Mouse (Mus musculus): Measurements from ENCODE around the gene Arhgef12.

The Arhgef12 gene

DNA sequence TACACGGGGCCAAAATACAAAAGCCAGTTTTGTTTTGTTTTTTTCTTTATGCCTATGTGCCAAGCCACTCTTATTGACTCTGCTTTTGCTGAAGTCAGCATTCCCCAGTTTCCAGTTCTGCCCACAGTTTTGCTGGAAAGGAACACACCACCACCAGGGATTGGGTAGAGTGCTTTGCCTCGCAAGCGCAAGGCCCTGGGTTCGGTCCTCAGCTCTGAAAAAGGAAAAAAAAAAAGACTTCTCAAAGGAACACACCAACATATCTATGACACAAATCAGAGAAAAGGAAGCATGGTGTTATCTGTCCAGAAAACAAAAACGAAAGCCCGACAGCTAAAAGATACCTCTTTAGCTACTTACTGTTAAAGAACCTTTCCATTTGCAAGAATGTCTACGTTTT is 2.1 kb upstream of the Arhgef12 start:
- no peak for DNase-seq (ENCODE audit: low spot score in 2 of 2)

DNA sequence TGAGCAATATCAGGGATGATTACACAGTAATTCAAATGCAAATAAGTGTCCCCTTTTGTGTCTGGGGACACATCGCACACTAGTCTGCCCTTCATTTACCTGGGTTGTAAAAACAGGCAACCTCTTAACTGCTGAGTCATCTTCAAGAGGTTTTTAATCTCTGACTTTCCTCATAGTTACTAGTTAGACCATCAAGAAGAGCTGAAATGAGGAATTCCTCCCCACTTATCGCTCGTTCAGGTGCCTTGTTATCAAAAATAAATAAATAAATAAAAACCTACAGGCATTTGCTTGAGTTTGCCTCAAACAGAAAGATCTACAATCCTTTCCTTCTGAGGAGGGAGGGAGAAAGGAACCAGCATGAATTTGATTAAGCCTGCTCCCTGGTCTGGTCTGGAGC is 1.7 kb upstream of the Arhgef12 start:
- no peak for DNase-seq (ENCODE audit: low spot score in 2 of 2)

DNA sequence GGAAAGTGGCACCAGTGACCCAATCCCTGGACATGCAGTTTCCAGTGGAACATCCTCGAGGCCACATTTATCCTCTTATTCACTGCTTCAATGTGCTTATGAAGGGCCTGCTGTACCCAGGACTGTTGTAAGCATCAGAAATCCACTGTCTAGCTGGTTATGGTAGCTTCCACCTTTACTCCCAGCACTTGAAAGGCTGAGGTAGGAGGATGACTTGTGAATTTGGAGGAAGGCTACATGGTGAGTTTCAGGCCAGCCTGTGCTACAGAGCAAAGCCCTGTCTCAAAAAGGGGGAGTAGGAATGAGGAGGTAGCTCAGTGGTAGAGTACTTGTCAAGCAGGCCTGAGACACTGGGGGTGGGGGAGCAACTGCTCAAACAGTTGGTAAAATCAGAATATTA is 1.0 kb upstream of the Arhgef12 start:
- no peak for DNase-seq (ENCODE audit: low spot score in 2 of 2)

DNA sequence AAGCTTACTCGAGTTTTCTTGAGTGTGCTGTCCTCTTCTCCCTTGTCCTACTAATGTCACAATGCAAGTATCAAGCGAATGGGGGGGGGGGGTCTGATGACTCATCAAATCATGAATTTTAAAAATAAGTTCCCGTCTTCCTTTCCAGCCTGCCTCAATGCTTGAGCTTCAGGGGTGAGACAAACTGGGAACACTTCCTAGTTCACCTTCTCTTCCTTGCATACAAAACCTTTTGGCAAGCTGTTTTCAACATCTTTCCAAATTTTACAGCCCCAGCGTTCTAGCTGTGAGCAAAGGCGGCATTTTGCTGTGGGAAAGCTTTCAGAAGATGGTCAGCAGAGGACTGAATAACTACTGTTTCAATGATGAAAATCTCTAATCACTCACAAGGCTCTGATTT is 516 bp upstream of the Arhgef12 start:
- DNase-seq (ENCODE audit: low spot score in 2 of 2): no peak

DNA sequence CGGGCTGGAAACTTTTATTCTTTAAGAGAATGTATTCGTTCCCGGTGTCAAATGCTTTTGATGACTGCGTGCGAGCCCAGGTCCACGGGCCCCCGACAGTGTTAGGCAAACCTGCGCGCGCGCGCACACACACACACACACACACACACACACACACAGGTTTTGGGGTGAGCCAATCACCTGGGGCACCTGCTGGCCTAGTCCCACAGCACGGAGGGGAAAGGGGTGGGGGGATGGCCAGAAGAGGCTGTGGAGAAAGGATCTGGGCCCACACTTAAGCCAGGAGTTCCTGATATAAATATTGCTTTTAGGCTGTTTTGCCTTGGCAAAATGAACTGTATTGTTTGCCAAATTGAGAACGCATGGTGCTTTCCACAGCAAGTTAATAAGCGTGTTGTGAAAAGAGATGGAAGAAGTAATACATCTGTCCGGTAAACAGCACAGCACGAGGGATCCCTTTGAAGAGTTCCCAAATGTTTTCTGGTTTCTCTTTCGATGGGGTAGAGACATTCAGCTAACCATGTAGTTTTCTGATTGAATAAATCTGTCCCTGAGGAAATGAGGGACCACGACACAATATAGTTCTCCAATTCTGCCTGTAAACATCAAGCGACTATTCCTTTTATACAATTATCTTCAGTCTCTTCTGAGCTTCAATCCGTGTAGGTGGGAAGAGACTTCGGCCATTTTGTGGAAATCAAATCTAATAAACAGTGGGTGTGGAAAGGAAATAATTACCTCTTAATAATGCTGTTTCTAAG is 433 bp downstream of the Arhgef12 start:
- no peak for DNase-seq (ENCODE audit: low spot score in 2 of 2)

DNA sequence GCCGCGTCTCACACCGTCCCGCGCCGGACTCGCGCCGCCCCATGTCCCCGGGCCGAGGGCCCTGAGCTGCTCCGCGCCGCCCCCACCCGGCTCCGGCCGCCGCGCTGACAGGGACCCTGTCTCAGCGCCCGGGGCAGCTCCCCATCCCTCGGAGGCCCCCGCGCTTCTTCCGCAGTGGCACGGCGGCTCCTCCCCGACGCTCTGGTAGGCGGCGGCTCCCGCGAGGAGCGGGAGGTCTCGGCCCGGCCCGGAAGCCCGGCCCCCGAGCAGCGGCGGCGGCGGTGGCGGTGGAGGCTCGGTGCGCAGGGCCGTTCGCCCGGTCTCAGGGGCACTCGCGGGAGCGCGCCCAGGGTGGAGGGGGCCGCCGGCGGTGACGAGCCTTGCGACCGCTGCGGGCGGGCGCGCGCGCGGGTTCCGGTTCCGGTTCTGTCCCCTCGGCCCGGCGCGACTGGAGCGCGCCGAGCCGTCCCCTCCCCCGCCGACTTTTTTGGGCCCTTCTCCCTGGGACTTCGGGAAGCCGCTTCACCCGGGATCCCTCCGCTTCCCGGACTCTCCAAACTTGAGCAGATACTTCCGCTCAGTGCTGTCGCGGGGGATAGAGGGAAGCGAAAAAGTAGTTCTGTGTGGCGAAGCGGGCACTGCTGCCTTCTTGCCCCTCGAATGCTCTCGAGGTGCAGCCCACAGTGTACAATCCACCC is 1.2 kb downstream of the Arhgef12 start:
- peak; percentile 87 to 92 for DNase-seq (ENCODE audit: low spot score in 2 of 2)

DNA sequence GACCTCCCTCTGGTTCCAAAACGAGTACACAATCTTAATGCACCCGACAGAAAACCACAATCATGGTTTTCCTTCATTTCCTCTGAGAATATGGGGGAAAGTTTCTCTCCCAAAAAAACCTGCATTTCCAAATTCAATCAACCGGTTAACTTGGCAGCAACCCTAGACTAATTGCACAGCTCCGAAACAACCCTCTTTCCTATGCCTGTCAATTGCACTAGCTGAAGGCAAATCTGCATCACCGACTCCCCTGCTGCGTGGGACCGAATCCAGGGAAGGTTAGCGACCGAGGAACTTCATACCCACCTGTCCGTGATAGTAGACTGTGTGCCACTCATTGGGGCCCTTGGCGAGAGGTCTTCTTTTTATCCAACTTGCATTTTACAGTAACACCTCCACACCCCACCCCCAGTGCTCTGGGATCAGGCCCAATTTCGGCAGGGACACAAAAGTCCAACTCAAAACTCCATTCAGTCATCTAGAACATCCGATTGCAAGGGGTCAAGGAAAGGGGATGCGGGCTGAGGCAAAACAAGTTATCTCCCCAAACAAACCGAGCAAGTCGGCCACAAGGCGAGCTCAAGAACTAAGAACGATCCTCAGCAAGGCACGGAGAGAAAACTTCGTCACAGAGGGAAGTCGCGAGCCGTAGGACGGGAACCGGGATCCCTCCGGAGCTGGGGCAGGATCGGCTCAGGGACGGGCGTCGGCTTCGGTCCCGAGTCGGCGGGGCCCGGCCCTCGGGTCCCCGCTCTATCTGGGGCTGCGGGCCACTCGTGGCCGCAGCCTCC is 2.0 kb downstream of the Arhgef12 start:
- peak in 1 of 2 experiments; percentile 20 for DNase-seq (ENCODE audit: low spot score in 2 of 2)

DNA sequence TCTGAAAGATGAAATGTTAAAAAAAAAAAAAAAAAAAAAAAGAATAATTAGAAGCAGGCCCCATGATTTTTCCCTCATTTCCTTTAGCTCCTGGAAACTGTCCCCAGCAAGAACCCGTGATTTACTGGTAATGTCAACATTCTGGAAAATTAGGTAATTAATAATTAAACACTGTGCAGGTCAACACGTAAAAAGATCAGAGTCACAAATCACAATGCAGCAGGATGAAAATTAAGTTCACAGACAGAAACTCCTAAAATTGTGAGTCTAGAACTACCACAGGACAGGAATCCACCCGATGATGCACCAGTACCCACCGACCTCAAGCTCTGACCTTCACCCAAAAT is 2.5 kb downstream of the Arhgef12 start:
- DNase-seq (ENCODE audit: low spot score in 2 of 2): no peak

DNA sequence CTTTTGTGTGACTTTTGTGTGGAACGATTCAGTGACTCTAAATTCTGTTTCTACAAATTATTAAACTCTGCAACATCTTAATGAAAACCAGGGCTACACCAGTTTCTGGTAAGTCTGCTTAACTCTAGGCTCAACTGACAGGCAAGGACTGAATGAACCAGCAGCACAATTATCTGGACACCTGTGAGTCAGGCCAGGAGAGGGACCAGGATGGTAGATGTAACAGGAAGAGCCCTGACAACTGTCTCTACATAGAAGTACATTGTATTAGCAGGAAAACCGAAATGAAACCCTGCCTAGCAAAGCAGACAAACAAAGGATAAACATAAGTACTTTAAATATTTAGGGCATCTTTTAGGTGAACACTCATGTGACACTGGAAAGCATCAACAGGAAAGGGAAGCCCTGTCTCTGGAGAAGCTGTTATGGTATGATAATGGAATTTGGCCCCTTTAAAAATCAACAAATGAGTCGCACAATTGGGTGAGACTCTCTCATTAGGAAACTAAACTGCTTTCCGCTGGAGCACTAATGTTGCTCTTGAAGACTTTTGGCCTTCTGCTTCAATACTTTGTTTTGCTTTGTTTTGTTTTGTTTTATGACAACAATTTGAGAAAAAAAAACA is 3.3 kb downstream of the Arhgef12 start:
- no peak for DNase-seq (ENCODE audit: low spot score in 2 of 2)

DNA sequence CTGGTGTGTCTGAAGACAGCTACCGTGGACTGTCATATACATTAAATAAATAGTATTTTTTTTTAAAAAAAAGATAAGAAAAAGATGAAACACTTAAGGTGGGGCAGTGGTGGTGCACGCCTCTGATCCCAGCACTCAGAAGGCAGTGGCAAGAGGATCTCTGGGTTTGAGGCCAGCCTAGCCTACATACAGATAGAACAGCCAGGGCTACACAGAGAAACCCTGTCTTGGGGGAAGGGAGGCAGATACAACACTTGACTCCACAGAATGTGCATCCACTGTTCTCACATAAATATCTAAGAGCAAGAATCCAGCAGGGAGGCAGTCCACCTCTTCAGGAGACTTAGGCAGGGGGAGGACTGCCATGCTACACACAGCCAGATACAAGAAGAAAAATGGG is 4.1 kb downstream of the Arhgef12 start:
- DNase-seq (ENCODE audit: low spot score in 2 of 2): no peak

DNA sequence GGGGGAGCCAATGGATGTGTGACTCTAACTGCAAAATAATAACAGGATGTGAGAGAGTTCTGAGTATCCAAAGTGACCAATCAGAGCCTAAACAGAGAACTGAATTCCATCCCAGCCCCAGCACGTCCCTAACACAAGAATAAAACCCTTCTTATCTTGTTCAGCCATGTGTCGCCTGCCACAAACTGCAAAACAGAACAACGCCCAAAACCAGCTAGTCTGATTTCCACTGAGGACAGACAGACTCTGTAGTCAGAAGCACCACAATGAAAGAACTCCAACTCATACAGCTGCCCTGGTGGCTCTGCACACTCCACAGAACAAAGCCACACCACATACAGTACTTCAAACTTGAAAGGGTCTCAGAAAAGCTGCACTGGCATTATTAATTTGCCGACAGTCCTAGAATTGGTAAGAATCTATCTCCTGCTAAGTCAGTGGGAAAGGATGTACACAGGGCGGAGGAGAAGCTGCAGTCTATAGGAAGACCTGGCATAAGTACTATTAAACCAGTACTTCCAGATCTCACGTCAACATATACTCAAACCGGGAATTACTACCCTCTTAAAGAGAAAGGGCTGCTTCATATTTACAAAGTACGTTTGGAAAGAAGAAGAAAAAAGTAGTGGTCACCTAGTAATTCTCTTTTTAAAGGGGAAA is 5.0 kb downstream of the Arhgef12 start:
- no peak for DNase-seq (ENCODE audit: low spot score in 2 of 2)

DNA sequence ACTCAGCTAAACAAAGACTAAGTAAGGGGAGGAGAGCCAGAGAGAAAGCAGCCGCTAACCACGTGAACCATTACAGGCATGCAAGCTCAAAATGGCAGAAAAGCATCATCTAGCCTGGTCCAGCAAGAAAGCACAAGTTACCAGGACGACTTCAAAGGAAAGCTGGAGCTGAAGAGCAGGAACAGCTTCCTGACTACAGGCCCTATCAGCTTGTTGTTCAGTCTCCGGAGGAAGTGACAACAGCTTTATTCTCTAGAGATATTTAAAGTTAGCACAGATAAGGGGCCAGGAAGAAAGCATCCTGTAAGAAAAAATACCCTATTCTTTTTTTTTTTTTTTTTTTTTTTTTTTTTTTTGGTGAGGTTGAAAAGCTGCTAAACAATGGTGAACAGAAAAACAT is 8.1 kb downstream of the Arhgef12 start:
- DNase-seq (ENCODE audit: low spot score in 2 of 2): no peak

DNA sequence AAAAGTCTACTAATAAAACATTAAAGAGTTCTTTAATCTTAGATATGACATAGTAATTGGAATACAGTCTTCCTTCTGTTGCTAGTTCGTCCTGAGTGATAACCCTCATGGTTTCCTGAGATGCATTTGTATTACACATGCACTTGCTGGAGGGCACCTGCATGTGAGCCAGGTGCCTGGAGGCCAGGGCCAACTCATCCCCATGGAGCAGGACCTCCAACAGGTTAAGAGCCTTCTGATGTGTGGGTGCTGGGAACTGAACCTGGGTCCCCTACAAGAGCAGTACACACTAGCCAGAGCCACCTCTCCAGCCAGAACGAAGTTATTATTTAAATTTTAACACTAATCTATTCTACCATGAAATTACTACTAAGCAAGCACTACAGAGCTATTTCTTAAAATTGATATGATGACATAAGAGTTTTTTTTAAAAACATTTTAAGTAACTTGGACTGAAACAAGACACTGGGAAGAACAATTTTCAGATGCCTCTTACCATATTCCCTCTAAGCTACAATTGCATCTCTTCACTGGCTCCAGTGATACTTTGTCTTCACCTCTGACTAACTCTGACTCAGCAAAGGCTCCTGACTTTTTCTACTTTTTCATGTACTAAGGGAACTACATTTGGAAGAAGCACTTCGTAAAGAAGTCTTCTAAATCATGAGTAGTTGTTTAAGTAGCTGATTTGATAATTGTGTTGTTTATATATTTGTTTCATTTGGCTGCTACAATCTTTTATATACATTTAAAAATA is 9.1 kb downstream of the Arhgef12 start:
- DNase-seq (ENCODE audit: low spot score in 2 of 2): no peak

DNA sequence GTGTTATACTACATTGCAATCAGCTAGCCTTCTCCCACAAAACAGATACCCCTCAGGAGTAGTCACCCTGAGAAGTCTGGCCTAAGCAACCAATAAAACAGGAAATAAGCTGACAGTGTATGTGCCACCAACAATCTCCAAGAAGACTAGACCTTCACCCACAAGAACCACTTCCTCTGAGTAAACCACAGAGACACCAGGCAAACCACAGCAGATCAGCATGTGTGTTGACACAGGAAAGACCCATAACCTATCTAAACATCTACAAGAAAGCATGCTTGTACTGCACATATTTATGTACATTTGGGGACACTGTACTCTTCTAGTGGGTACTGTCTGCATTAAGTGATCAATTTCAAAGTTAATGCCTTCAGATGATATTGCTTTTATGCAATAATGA is 10.7 kb downstream of the Arhgef12 start:
- no peak for DNase-seq (ENCODE audit: low spot score in 2 of 2)

DNA sequence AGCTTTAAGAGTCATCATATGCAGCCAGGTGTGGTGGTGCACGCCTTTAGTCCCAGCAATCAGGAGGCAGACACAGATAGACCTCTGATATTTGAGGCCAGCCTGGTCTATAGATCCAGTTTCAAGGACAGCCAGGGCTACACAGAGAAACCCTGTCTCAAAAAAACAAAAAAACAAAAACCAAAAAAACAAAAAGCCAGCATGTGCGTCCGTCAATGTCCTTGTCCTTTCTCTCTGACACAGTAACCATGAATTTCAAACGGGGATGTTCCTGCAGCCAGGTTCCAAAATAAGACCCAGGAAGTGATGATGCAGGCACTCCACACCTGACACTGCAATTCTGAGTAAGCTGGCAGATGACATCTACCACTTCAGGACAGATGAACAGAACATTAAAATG is 12.2 kb downstream of the Arhgef12 start:
- no peak for DNase-seq (ENCODE audit: low spot score in 2 of 2)

DNA sequence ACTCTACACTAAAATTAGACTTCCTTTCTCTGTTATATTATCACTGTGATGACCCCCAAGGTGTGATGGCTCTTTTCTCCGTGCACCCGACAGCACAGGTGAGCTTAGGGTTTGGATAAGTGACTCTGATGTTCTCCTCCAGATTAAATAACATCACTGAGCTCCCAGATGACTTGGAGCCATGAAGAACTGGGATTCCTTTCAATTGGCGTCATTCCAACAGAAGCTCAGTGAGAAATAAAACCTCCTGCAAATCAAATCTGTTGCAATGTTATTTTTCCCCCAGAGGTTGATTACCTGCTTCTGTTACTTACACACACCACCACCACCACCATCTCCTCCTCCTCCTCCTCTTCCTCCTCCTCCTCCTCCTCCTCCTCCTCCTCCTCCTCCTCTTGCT is 13.2 kb downstream of the Arhgef12 start:
- DNase-seq (ENCODE audit: low spot score in 2 of 2): no peak

DNA sequence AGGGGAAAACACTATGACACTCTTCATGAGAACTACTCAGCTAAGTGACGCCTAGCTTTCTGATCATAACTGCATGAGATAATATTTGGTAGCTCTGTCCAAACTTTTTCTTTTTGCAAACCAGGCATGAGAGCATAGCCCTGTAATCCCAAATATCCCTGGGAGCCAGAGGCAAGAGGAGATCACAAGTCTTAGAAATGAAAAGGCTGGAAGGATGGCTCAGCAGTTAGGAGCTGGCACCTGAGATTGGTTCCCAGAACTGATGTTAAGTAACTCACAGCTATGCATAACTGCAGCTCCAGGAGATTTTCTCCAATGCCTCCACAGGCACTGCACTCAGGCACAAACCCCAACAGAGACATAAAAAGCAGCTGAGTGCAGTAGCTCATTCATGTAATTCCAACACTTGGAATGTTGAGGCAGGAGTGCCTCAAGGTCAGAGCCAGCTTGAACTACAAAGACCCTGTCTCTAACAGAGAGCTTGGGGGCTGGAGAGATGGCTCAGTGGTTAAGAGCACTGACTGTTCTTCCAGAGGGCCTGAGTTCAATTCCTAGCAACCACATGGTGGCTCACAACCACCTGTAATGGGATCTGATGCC is 21.3 kb downstream of the Arhgef12 start:
- DNase-seq (ENCODE audit: low spot score in 2 of 2): no peak

DNA sequence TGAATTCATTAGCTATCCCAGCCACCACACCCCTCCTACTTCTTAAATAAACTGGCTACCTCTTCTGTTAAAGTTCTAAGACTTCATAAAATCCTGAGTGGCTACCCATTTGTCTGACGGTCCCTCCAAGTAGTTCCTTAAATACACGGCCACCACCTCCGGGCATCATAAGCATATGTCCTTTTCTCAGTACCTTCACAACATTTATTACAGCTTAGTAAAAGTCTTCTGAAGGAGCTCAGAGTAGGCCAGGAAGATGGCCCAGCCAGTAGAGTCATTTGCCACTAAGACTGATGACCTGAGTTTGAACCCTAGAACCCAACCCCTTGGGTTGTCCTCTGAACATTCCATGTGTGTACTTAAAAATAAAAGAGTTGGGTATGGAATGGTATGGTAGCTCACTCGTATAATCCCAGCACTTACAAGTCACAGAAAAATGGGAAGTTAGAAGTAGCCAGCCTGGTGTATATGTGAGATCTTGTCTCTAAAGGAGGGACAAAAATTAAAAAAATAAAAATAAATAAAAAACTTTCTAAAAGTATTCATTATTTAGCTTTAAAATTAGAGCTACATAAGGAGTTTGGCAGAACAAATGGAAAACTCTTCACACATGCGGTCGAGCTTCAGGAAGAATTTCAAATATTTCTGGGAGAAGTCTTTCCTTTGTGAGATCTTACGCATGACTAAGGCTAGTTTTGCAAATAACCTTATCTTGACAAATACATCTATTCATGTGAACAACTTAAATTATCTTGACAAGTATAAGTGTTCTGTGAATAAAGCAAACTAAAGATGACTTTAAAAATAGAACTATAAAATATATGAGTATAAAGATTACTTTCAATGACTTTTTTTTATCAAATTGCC is 22.3 kb downstream of the Arhgef12 start:
- DNase-seq (ENCODE audit: low spot score in 2 of 2): no peak

DNA sequence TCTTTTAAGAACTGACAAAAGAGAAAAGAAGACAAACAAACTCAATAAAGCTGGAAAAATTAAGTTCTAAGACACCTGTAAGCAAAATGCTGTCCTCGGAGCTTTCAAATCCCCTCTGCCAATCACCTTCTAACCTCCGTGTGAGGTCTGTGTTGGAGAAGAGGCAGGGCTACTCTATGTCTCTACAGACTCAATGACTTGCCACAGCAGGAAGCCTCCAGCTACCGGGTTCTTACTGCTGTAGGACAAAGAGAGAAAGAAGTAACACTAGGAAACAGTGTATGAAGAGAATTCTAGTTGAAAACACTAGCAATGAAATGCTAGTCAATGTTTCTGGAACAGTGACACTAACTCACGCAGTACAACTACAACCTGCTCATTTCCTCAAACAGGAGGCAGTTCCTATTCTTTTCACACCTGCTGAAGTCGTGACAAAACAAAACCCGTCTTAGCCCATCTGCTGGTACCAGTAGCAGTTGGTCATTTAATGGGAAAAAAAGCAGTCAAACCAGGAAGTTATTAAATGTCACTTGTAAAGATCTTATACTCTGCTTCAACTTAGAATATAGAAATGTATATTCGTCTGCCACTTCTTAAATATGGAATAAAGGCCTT is 23.5 kb downstream of the Arhgef12 start:
- DNase-seq (ENCODE audit: low spot score in 2 of 2): no peak
